Mouse (Mus musculus): ENCODE measurements at regions not wholly inside any gene's neighbourhood (a gene's known extent, or its start where the extent isn't known, plus 50 kb on each side); places are given as distances from the start of the nearest gene placed in this dataset.
A peak's percentile ranks its signal among the peaks of the same experiment; 100 is the strongest.

DNA sequence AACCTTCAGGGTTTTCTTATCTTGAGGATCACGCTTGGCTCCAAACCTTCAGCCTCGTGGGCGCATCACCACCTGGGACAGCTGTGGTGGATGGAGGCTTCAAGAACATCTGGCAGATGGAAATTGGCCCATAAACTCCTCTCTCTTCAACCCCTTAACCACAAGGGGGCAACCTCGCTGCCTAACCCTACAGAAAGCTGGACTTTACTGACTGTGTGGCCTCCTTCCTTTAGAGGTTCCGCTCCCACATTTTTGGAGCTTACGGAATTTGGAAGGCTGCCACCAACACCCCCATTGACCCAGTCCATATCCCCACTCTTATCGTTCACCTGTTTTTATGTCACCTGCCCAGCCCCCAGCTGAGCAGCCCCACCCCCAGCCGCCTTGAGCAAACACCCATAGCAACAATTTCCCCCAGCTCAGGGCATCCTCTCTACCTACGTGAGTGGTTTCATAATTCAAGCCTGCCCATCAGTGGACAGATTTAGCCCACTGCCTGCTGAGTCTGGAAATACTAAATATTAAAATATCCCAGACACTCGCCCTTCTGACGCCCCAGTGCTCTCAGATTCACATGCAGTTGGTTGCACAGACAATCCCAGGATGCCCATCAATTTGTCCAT is 167.0 kb upstream of the Slc22a22 start:
- intact Hi-C loops (cut with DNase I), result no loop called here
- DNase-seq, result peak; percentile 16

DNA sequence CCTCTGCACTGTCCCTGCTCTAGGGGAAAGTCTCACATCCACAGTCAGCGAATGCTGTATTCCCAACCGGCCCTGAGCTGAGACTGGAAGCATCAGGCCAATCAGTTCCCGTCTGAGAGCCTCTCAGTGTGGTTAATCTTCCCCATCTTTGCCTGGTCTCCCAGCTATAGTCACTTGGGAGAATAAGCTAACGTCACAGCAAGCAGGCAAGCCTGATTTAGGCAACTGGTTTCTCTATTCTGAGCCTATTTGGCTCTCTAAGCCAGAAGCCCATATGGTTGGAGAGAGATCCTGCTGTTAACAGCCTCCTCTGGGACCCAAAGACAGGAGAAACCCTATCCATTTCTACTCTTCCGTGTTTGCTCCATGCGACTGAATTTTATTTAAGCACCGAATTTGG is 161.7 kb upstream of the Slc22a22 start:
- intact Hi-C loops (cut with DNase I), result no loop called here
- peak; percentile 37 for DNase-seq

DNA sequence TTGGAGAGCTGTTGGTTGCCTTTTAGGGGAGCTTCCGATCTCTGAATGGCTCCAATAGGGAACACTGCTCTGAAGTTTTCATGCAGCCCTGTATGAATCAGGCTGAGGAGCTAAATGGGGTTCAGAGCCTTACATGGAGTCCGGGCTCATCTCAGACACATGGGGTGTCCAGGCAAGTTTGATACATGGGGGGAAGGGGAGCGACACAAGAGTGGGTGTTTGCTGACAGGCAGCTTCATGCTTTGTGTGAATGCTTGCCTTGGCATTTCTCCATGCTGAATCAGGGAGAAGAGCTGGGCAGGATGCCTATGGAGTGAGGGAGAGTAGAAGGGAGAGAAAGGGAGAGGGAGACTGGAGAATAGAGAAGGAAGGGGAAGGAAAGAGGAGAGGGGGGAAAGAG is 155.6 kb upstream of the Slc22a22 start:
- intact Hi-C loops (cut with DNase I), result no loop called here
- DNase-seq, result peak; percentile 29

DNA sequence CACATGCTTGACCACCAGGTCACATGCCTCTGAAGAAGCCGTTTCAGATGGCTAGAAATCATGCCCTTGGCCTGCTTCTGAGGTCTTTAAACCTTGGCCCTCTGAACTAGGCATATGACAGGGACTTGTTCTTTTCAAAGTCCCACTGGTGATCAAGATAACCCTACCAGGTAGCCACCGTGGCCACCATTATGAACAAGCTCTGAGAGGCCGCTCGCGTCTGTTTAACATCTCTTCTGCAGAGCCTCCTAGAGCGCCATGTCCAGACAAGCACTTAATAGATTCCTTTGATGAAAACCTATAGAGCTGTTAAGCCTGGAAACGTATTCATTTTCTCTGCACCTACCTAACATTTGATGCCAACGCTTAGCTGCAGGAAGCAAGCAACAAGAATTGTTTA is 155.1 kb upstream of the Slc22a22 start:
- intact Hi-C loops (cut with DNase I), result no loop called here
- DNase-seq, result no peak

DNA sequence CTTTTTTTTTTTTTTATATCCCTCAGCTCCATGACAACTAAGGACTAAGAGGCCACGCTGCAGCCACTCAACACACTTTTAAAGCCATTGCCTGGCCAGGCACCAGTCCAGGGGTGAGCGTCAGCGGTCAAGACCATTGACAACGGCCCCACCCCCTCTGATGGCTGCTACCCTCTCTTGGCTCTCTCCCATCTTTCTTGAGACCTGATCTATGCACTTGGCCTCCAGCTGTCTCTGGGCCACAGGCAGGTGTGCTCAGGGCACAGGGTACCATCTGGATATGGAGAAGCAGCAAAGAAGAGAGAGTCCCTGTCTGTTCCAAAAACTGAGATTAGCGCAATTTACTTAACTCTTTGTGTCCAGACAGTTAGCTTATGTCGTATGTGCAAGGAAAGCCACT is 141.0 kb upstream of the Slc22a22 start:
- DNase-seq, result peak; percentile 68
- intact Hi-C loops (cut with DNase I), result no loop called here

GRCm38 (mm10) chr15:57616880-57617391 is 139.5 kb upstream of the Slc22a22 start:
- peak; percentile 67 for DNase-seq

DNA sequence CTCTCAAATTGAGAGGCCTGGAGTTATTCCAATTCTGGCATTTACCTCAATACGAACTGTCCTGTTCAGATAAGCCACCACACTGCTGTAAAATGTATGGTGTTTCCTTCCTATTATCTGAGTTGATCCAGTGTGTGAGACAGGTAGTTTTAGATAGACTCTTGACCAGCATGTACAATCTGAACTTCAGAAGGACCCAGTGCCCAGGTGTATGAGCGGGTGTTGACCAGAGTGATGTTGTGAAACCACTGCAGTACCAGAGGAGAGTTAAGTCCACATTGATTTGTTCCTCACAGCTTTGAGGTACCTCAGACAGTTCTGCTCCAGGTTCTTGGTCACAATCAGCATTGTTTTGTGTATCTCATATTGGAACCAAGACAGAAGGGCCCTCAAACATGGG is 132.6 kb upstream of the Slc22a22 start:
- intact Hi-C loops (cut with DNase I), result no loop called here
- no peak for DNase-seq

More at GRCm38 (mm10) chr15:57616880-57617391, 139.5 kb upstream of the Slc22a22 start:
- intact Hi-C loops (cut with DNase I), result no loop called here

DNA sequence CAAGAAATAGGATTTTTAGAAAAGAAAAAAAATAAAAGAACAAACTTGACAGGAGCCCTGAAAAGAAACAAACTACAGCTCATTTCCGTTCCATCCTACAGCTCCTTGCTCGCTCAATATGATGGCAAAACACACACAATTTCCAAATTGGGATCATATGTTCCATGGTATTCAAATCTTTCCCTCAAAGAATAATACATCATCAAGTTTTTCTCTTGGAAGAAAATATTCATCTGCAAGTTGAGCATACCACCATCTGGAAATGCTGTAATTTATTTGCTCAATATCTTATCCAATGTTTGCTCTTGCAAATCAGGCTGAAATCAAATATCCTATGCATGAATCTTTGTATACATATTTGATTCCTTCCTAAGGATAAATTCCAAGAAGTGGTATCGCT is 131.1 kb upstream of the Slc22a22 start:
- intact Hi-C loops (cut with DNase I), result no loop called here
- no peak for DNase-seq

DNA sequence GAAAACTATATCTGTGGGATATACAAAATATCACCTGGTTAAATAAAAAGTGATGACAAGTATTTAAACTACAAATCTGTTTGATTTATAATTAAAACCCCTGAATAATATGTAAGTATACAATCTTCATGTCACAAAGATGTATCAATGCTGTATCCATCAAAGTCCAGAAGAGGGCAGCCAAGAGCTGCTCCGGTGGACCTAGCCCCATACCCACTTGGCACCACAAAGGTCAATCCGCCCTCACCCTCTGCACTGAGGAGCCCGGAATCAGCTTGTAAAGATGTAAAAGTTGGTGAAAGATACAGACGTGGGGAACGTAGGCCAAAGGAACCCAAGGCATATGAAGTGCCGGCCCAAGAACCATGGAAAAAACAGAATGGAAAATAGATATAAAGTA is 123.1 kb upstream of the Slc22a22 start:
- intact Hi-C loops (cut with DNase I), result no loop called here
- peak; percentile 67 for DNase-seq

GRCm38 (mm10) chr15:57593326-57594004 is 116.0 kb upstream of the Slc22a22 start:
- no peak for DNase-seq
- intact Hi-C loops (cut with DNase I), result loop anchor here (10.0 kb wide), 2 partner anchors 281 to 431 kb away; no protein-coding TSS in a partner anchor

- DNase-seq, result peak; percentile 68
- intact Hi-C loops (cut with DNase I), result loop anchor here (10.0 kb wide), 2 partner anchors 284 to 434 kb away; no protein-coding TSS in a partner anchor
Observed at GRCm38 (mm10) chr15:57590597-57591219, 113.3 kb upstream of the Slc22a22 start.

DNA sequence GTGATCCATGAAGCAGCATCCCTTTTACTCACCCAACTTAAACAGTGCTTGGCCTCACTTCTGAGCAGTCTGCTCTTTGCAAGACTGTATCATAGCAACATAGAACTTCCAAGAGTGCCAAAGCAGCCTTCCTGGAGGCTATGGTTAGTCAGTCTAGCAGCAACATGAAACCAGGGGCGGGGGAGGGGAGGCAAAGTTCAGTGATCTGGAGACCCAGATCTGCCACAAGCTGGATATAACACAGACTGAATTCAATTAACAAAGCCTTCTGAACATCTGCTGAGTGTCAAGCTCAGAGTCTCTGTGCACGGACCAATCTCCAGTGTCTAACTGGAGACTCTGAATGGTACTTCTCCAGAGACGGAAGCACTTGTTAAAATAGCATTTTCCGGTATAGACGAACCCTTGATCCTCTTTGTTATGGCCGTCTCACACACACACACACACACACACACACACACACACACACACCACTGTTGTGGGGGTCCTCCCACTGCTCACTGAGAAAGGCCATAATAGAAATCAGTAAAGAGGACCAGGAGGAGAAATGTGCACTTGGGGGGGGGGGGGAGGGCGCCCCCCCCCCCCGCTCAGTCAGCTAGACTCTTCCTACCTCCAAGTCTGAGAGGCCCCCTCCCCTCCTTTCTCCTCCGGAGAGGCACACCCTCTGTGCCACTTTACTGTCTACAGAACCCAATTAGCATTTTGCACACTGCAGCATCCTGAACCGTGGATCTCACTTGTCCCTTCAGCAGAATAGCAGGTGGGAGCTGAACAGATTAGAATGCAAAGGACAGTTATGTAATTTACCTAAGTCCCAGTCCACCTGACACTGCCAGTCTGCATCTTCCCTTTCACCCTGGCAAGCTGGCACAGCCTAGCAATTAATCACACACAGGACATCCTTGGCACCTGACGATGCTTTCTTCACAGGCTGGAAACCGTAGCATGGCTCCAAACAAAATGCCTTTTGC is 112.3 kb upstream of the Slc22a22 start:
- intact Hi-C loops (cut with DNase I), result loop anchor here (10.0 kb wide), 2 partner anchors 285 to 435 kb away; no protein-coding TSS in a partner anchor
- DNase-seq, result peak; percentile 58

DNA sequence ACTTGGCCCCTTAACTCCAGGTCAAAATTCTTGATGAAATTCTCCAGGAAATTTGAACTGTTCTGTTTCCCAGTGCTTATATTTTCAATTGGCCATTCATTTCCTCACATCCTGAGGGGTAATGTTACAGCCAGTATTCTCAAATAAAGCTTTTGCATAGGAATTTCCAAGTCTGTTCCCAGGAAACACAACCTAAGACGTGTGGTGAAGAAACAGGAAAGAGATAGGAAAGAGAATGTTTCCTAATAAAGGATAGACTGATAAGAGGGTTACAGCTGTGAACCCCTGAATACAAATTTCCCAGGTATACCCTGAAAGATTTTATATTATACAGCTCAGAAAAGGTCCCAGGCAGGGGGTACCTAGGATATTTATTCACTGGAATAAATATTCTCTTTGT is 108.0 kb upstream of the Slc22a22 start:
- intact Hi-C loops (cut with DNase I), result no loop called here

GRCm38 (mm10) chr15:57584498-57584897 is 107.1 kb upstream of the Slc22a22 start:
- intact Hi-C loops (cut with DNase I), result no loop called here
- no peak for DNase-seq

More for the DNA sequence above, 108.0 kb upstream of the Slc22a22 start:
- DNase-seq, result no peak

DNA sequence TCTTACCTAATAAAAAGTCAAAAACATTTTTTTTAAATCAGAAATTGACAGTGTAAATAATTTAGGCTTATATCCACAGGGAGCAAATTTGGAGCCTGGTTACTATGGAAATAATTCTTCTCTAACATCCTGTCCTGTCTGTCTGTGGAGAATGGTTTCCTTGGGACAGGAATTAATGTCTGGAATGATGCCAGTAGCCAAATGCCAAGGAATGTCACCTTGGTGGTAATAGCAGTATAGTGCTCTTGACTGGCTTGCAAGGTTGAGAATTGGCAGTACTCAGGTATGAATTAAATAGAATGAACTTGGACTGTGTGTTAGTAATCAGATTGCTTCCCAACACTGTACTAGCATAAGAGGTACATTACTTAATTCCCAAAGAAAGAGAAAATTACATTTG is 103.8 kb upstream of the Slc22a22 start:
- intact Hi-C loops (cut with DNase I), result no loop called here
- no peak for DNase-seq

DNA sequence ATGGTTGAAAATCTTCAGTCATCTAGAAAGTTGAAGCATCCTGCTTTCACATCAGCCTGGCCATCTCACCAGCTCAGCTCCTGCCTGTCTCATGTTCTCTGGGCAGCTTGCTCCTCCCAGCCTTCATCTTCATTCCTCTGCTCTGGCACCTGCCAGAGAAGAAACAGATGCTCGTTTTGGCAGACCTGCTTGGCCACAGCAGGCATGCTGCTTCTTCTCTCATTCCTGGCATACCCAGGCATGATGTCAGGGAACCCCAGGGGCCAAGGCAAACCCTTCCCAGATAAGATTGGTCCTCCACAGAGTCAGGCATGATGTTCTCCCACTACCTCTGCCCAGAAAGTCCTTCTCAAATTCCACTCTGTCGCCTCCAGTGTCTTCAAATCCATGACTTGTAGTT is 101.4 kb upstream of the Slc22a22 start:
- peak; percentile 73 for DNase-seq
- intact Hi-C loops (cut with DNase I), result no loop called here

DNA sequence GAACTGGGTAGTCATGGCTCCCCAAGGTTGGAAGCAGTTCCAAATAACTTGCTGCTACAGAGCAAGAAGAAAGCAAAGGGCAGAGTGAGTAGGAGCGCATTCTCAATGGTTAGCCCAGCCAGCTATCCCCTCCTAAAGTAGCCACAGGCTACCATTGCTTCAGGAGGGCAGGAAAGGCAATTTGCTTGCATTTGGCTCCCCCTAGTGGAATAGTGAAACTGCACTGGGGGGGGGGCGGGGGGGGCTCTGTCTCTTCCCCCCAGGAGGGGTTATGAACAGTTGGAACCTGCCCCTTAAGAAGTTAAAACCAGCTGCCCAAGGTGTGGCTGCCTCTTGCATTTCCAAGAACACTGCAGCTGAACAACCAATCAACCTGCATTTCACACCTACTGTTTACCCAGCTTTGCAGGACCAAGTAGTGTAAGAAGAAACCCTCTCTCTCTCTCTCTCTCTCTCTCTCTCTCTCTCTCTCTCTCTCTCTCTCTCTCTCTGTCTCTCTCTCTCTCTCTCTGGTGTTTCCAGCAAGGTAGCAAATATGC is 96.7 kb upstream of the Slc22a22 start:
- intact Hi-C loops (cut with DNase I), result no loop called here

DNA sequence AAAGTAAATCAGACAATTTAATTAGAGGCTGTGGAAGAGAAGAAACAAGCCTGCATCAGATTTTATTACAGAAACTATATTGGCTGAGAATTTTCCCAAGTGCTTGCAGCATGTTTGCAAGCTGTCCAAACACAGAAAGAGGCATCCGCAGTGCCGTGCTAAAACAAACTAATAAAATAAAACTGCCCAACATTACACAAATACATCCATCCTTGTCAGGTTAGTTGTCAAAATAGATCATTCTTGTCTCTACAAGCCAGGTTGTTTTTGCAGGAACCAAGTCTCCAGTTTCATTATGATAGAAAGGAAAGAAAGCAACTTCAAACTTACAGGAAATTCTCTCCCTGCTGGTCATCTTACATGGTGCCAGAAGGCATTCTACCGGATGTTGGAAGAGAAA is 95.0 kb upstream of the Slc22a22 start:
- intact Hi-C loops (cut with DNase I), result no loop called here

More for the DNA sequence above, 96.7 kb upstream of the Slc22a22 start:
- no peak for DNase-seq

GRCm38 (mm10) chr15:57568006-57568630 is 90.7 kb upstream of the Slc22a22 start:
- intact Hi-C loops (cut with DNase I), result no loop called here
- DNase-seq, result peak; percentile 37

More for the DNA sequence above, 95.0 kb upstream of the Slc22a22 start:
- DNase-seq, result no peak

DNA sequence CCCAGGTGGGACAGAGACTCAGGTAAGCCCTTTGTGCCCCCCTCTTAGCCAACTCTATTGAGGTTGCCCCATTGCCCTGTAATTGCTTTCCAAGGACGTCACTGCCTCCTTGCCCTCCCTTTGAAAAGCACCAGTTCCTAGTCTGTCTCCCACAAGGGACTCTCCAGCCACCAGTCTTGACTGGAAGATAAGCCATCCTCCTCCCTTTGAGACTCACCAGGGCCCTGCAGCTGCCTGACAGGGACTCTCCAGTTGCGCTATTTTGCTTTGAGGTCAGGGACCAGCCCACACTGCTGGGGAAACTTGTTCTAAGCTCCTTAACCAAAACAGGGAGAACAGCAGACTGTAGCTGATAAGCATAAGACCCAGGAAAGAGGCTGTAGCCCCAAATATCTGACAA is 69.7 kb upstream of the Slc22a22 start:
- DNase-seq, result no peak
- intact Hi-C loops (cut with DNase I), result no loop called here

Data from left cerebral cortex, postnatal 4 days (tissue).